Mouse (Mus musculus) hindbrain, embryonic 14.5 days (tissue): Measurements from ENCODE around the gene Sacm1l. TPM values are rescaled to one million over a fixed set of nuclear protein-coding genes. Genes with fewer than 3 reads are reported as not detected.

Experiments used
- ATAC-seq: fragments of 200-750 bp; cut with Nextera tagmentation; 2 replicates; pipeline ENCODE4 v1.8.0; 2017; ENCODE audit warnings: moderate number of reproducible peaks, mild to moderate bottlenecking, moderate TSS enrichment, moderate library complexity; ENCODE audit not compliant: low FRiP score
- DNase-seq: peaks from one replicate; pipeline ENCODE4 v3.0.0-alpha.2; 2015; ENCODE audit warnings: low spot score
- H3K27ac ChIP-seq: fragments of 300-500 bp; sonication (generic); 2 replicates; pipeline ENCODE4 v1.5.1; 2014; ENCODE audit warnings: mild to moderate bottlenecking, moderate library complexity
- H3K27me3 ChIP-seq: fragments of 300-500 bp; sonication (generic); 2 replicates; pipeline ENCODE4 v1.6.1; 2014; ENCODE audit warnings: mild to moderate bottlenecking, low read length, mixed read lengths; ENCODE audit not compliant: control insufficient read depth, insufficient read depth
- H3K36me3 ChIP-seq: fragments of 300-500 bp; sonication (generic); replicated peaks from 2 replicates; pipeline ENCODE4 v1.6.1; 2014; ENCODE audit not compliant: control insufficient read depth, insufficient read depth
- H3K4me1 ChIP-seq: fragments of 300-500 bp; sonication (generic); replicated peaks from 2 replicates; pipeline ENCODE4 v1.6.1; 2014; ENCODE audit warnings: antibody characterized with exemption, low read length, mixed read lengths; ENCODE audit not compliant: control insufficient read depth, insufficient read depth
- H3K4me2 ChIP-seq: fragments of 300-500 bp; sonication (generic); replicated peaks from 2 replicates; pipeline ENCODE4 v1.6.1; 2014; ENCODE audit warnings: mild to moderate bottlenecking, moderate library complexity
- H3K4me3 ChIP-seq: fragments of 300-500 bp; sonication (generic); replicated peaks from 2 replicates; pipeline ENCODE4 v1.5.1; 2014; ENCODE audit warnings: mild to moderate bottlenecking, low read length
- H3K9ac ChIP-seq: fragments of 300-500 bp; sonication (generic); 2 replicates; pipeline ENCODE4 v1.6.1; 2014
- H3K9me3 ChIP-seq: fragments of 300-500 bp; sonication (generic); 2 replicates; pipeline ENCODE4 v1.6.1; 2016; ENCODE audit warnings: low read length; ENCODE audit not compliant: control insufficient read depth
- whole genome bisulfite sequencing: fragments of 180-500 bp; shearing (Covaris S2); extraction: QIAGEN DNeasy Blood & Tissue Kit; methylation state at CpG from one replicate; pipeline ENCODE4 v1.1.7; 2014; 5-methylcytosine and 5-hydroxymethylcytosine counted together
- polyA plus RNA-seq: library from polyadenylated mRNA; unstranded; fragments of >200 nt; fragmentation: Nextera tagmentation; extraction: Ambion mirVana; gene quantifications from 2 replicates; pipeline ENCODE4 v1.2.1, GENCODE M21; 2014

Gene Sacm1l
- 56.7 and 71.8 TPM in 2 replicates for polyA plus RNA-seq

DNA sequence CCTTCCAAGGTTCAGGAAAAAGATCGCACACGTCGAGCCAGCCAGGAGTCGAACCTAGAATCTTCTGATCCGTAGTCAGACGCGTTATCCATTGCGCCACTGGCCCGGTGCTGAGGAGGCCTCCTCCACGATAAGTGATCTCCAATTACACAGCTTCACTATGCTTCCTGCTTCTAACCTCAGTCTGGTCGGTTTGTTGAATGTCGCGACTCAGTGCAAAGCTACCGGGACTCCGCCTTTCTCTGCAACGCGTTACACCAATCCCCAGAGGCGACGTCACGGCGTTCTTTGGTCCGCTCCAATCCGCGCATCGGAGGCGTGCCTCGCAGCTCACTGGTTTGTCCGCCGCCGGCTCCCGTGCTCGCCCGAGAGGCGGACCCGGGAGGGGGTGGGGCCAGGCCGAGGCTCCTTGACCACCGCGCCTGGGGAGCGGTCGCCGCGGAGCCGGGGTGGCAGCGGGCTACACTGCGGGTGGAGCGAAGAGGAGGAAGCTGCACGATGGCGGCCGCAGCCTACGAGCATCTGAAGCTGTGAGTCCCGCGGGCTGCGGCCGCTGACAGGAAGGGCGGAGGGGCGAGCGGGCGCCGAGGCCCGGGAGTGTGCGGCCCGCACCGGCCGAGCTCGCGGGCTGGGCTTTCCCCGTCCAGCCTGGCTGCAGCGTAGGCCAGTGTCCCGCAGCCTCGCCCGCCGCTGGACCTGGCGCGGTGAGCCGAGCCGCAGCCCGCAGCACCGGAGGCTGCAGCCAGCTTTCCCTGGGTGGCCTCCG is at the start of gene Sacm1l:
TSS of gene Sacm1l (plus strand) at position 368 of the 766 bp plus-strand sequence.
- Histone ChIP-seq H3K4me1 (peaks cover 31% of the 10 kb centered on the region), H3K9ac (peak within 1 kb of the TSS; percentile 98), H3K9me3 (no peaks in the 10 kb centered on the region), H3K27ac (peak within 1 kb of the TSS; percentile 91), H3K27me3 (no peaks in the 10 kb centered on the region), H3K4me2 (peak within 1 kb of the TSS; percentile 69), H3K4me3 (peak within 1 kb of the TSS; percentile 87), H3K36me3 (no peaks in the 10 kb centered on the region)
- peak; percentile 100 for DNase-seq
- under 1% methylated on average over 75 of the region's 79 CpGs for WGBS
- ATAC-seq = peak; percentile 99

- Histone ChIP-seq H3K4me3 (peak overlapping the region; percentile 55), H3K36me3 (no peaks in the 10 kb centered on the region), H3K27me3 (no peaks in the 10 kb centered on the region), H3K9ac (no peak overlapping the region; the same call in 1 of the 2 replicates), H3K4me2 (peak overlapping the region; percentile 66), H3K4me1 (peaks cover 17% of the 10 kb centered on the region), H3K9me3 (no peaks in the 10 kb centered on the region), H3K27ac (no peak overlapping the region)
- WGBS = 94% methylated on average over 8 of the region's 8 CpGs
- ATAC-seq (no peak), DNase-seq (no peak)
Observed at GRCm38 (mm10) chr9:123479876-123480252, 49.7 kb upstream of the Sacm1l start.

- ATAC-seq = no peak
- Histone ChIP-seq H3K4me3 (no peak overlapping the region), H3K4me2 (peak overlapping the region; percentile 66), H3K36me3 (no peaks in the 10 kb centered on the region), H3K9me3 (no peaks in the 10 kb centered on the region), H3K4me1 (peaks cover 17% of the 10 kb centered on the region), H3K27ac (no peak overlapping the region), H3K9ac (no peak overlapping the region), H3K27me3 (no peaks in the 10 kb centered on the region)
- no peak for DNase-seq
- 85% methylated on average over 18 of the region's 18 CpGs for WGBS
Observed at GRCm38 (mm10) chr9:123480253-123480921, 49.2 kb upstream of the Sacm1l start.

DNA sequence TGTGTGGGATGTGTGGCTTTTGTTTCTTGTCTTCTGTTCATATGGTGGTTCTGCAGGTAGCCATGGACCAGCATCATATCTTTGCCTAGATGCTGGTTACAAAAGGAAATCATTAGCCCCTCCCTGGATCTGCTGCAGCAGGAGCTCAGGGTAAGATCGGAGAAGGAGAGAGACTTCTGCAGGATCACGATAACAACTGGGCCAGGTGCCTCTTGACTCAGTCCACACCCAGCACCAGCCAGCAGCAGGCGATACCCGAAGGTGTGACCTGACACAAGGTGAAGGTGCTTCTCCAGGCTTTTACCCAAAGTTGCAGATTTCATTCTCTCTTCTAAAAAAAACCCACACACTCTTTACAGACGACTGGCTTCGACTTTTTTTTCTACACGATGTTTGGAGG is 48.4 kb upstream of the Sacm1l start:
- no peak for ATAC-seq
- Histone ChIP-seq H3K36me3 (no peaks in the 10 kb centered on the region), H3K4me3 (no peak overlapping the region), H3K9me3 (no peaks in the 10 kb centered on the region), H3K9ac (no peak overlapping the region), H3K27me3 (no peaks in the 10 kb centered on the region), H3K4me2 (peak overlapping the region; percentile 66), H3K27ac (no peak overlapping the region), H3K4me1 (peaks cover 17% of the 10 kb centered on the region)
- no peak for DNase-seq
- 80% methylated on average over 7 of the region's 7 CpGs for WGBS

GRCm38 (mm10) chr9:123483598-123483997 is 46.0 kb upstream of the Sacm1l start:
- DNase-seq (no peak), ATAC-seq (no peak)
- H3K9ac ChIP-seq = no peak overlapping the region
- H3K36me3 ChIP-seq = no peaks in the 10 kb centered on the region
- H3K4me2 ChIP-seq = no peak overlapping the region
- H3K4me3 ChIP-seq = no peak overlapping the region
- H3K27me3 ChIP-seq = no peaks in the 10 kb centered on the region
- H3K4me1 ChIP-seq = peaks cover 16% of the 10 kb centered on the region
- H3K9me3 ChIP-seq = no peaks in the 10 kb centered on the region
- WGBS = 100% methylated on average over 1 of the region's 1 CpGs
- no peak overlapping the region for H3K27ac ChIP-seq

DNA sequence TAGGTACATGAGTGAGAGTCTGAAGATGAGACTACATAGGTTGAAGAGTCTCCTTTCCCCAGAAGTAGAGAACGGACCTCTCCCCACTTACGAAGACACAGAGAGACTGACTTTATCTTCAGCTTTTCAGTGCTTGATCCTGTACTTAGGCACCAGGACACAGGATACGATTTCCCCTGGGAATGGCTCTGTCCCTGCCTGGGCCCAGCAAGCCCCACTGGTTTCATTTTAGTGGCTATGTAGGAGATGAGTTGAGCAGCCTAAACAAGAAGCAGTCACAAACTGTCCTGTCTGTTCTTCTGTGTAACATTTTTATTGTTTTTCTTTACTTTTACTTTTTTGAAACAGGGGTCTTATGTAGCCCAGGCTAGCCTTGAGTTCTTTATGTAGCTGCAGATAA is 44.7 kb upstream of the Sacm1l start:
- H3K4me2 ChIP-seq = no peak overlapping the region
- WGBS = 96% methylated on average over 3 of the region's 3 CpGs
- H3K4me1 ChIP-seq = peaks cover 8% of the 10 kb centered on the region

DNA sequence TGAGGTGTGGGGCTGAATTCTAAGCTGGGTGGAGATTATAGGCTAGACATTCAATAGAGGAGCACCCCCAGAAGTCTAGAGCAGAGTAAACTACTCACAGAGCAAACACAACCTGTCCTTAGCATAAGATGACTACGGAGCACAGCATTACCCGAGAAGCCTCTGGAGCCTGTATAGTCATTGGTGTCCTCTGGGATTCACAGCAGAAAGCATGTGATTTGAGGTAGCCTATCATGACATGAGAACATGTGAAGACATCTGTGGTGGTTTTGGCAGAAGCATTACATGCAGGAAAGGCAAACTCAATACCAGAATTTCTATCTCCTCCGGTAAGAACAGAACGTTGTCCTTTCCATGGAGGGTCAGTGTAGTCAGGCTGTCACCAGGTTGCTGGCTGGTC is 44.0 kb upstream of the Sacm1l start:
- H3K4me3 ChIP-seq = no peak overlapping the region
- ATAC-seq (no peak), DNase-seq (no peak)
- no peak overlapping the region for H3K4me2 ChIP-seq
- H3K4me1 ChIP-seq = peaks cover 8% of the 10 kb centered on the region
- H3K27ac ChIP-seq = no peak overlapping the region
- no peaks in the 10 kb centered on the region for H3K9me3 ChIP-seq
- H3K9ac ChIP-seq = no peak overlapping the region
- H3K36me3 ChIP-seq = no peaks in the 10 kb centered on the region
- 89% methylated on average over 4 of the region's 4 CpGs for WGBS
- no peaks in the 10 kb centered on the region for H3K27me3 ChIP-seq

More for the DNA sequence above, 44.7 kb upstream of the Sacm1l start:
- H3K9me3 ChIP-seq = no peaks in the 10 kb centered on the region
- no peak overlapping the region for H3K27ac ChIP-seq
- H3K9ac ChIP-seq = no peak overlapping the region
- ATAC-seq = no peak
- no peaks in the 10 kb centered on the region for H3K36me3 ChIP-seq
- no peaks in the 10 kb centered on the region for H3K27me3 ChIP-seq
- DNase-seq = no peak
- no peak overlapping the region for H3K4me3 ChIP-seq

DNA sequence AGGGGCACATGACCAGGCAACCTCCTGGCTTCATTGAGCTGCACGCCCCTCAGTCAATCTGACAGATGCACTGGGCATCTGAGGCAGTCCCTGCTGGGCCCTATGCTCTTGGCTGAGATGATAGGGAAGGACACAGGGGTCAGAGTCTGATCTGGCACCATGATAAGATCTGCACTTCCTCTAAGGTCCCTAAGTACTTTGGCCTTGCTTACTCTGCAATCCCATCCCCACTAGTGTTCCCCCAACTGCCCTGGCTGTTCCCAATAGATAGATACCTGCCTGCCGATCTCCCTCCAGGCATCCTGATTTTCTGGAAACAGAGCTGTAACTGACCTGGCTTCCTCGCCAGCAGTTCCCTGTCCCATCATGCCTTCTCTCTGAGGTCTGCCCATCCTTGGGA is 42.9 kb upstream of the Sacm1l start:
- Histone ChIP-seq H3K9ac (no peak overlapping the region), H3K4me1 (peaks cover 8% of the 10 kb centered on the region; the same call in 1 of the 2 replicates), H3K27me3 (no peaks in the 10 kb centered on the region), H3K9me3 (no peaks in the 10 kb centered on the region), H3K27ac (no peak overlapping the region), H3K36me3 (no peaks in the 10 kb centered on the region), H3K4me3 (no peak overlapping the region), H3K4me2 (no peak overlapping the region)
- ATAC-seq (no peak), DNase-seq (no peak)
- 76% methylated on average over 3 of the region's 3 CpGs for WGBS

- no peak for DNase-seq
- Histone ChIP-seq H3K27ac (no peak overlapping the region), H3K4me3 (no peak overlapping the region), H3K36me3 (no peaks in the 10 kb centered on the region), H3K9me3 (no peaks in the 10 kb centered on the region), H3K9ac (no peak overlapping the region), H3K4me2 (no peak overlapping the region), H3K27me3 (no peaks in the 10 kb centered on the region), H3K4me1 (0 out of 2 replicates have a peak, but pooled peaks cover 4% of the 10 kb centered on the region)
- 93% methylated on average over 2 of the region's 2 CpGs for WGBS
- no peak for ATAC-seq
Observed at GRCm38 (mm10) chr9:123489073-123489472, 40.5 kb upstream of the Sacm1l start.
